Mouse (Mus musculus): ENCODE results near the gene Suz12. TPM values are rescaled to one million over a fixed set of nuclear protein-coding genes. Genes with fewer than 3 reads are reported as not detected.
A peak's percentile ranks its signal among the peaks of the same experiment; 100 is the strongest.
"Not testable (repeated sequence)": the region's sequence is repeated elsewhere in the genome, so short reads cannot be mapped to it uniquely, and the experiment has no call there.

The Suz12 gene
- 10 to 100 TPM; 34.4 to 48.9 (median 44.7) TPM for total RNA-seq (2022)

- DNase-seq (ENCODE audit: low spot score in 2 of 2): peak; percentile 76 to 93
These were observed at the start of gene Suz12 for GRCm38 (mm10) chr11:79992592-79993355. Gene Suz12, plus strand, starts transcription at chr11:79993106.

- DNase-seq (ENCODE audit: low spot score in 2 of 2): no peak
These were observed 49.8 kb upstream of the Suz12 start for GRCm38 (mm10) chr11:79943136-79943535.

- DNase-seq (ENCODE audit: low spot score in 2 of 2): no peak
These were observed 49.3 kb upstream of the Suz12 start for GRCm38 (mm10) chr11:79943601-79944000.

GRCm38 (mm10) chr11:79947265-79947664 is 45.6 kb upstream of the Suz12 start:
- no peak for DNase-seq (ENCODE audit: low spot score in 2 of 2)

GRCm38 (mm10) chr11:79961346-79962124 is 31.4 kb upstream of the Suz12 start:
- DNase-seq (ENCODE audit: low spot score in 2 of 2): no peak

GRCm38 (mm10) chr11:79962125-79962876 is 30.6 kb upstream of the Suz12 start, which contains the start of gene Utp6:
Gene Utp6, minus strand, starts transcription at chr11:79962390.
- peak; percentile 94 to 96 for DNase-seq (ENCODE audit: low spot score in 2 of 2)

GRCm38 (mm10) chr11:79962877-79963183 is 30.1 kb upstream of the Suz12 start:
- no peak for DNase-seq (ENCODE audit: low spot score in 2 of 2)

GRCm38 (mm10) chr11:79963212-79963974 is 29.5 kb upstream of the Suz12 start:
- DNase-seq (ENCODE audit: low spot score in 2 of 2): no peak

- DNase-seq (ENCODE audit: low spot score in 2 of 2): no peak
These were observed 27.0 kb upstream of the Suz12 start for GRCm38 (mm10) chr11:79965896-79966295.

GRCm38 (mm10) chr11:79967752-79968151 is 25.2 kb upstream of the Suz12 start:
- DNase-seq (ENCODE audit: low spot score in 2 of 2): no peak

GRCm38 (mm10) chr11:79973133-79973532 is 19.8 kb upstream of the Suz12 start:
- DNase-seq (ENCODE audit: low spot score in 2 of 2): no peak

- DNase-seq (ENCODE audit: low spot score in 2 of 2): peak in 1 of 2 experiments; percentile 12
These were observed 19.1 kb upstream of the Suz12 start for GRCm38 (mm10) chr11:79973626-79974476.

GRCm38 (mm10) chr11:79975377-79975776 is 17.5 kb upstream of the Suz12 start:
- DNase-seq (ENCODE audit: low spot score in 2 of 2): no peak

- no peak for DNase-seq (ENCODE audit: low spot score in 2 of 2)
These were observed 16.7 kb upstream of the Suz12 start for GRCm38 (mm10) chr11:79976222-79976621.

- DNase-seq (ENCODE audit: low spot score in 2 of 2): not testable (repeated sequence)
These were observed 16.3 kb upstream of the Suz12 start for GRCm38 (mm10) chr11:79976645-79977044.

- DNase-seq (ENCODE audit: low spot score in 2 of 2): not testable (repeated sequence)
These were observed 15.8 kb upstream of the Suz12 start for GRCm38 (mm10) chr11:79977061-79977460.

GRCm38 (mm10) chr11:79977747-79978146 is 15.2 kb upstream of the Suz12 start:
- not testable (repeated sequence) for DNase-seq (ENCODE audit: low spot score in 2 of 2)

GRCm38 (mm10) chr11:79986886-79987285 is 6.0 kb upstream of the Suz12 start:
- DNase-seq (ENCODE audit: low spot score in 2 of 2): no peak

GRCm38 (mm10) chr11:79987896-79988295 is 5.0 kb upstream of the Suz12 start:
- DNase-seq (ENCODE audit: low spot score in 2 of 2): no peak

- no peak for DNase-seq (ENCODE audit: low spot score in 2 of 2)
These were observed 2.8 kb upstream of the Suz12 start for GRCm38 (mm10) chr11:79990120-79990519.
